Comparison of ENCODE assay signal across 8 mouse cellular contexts in genomic region chr19:40434042-40434869, GRCm38 (mm10).
DNase-seq lines count a peak whose midpoint lies in the region; ATAC-seq and TF ChIP-seq lines count a peak whose summit lies in the region.

No protein-coding gene starts in this region.

- peak overlapping the region; percentile 86 for H3K27ac ChIP-seq in layer of hippocampus, adult 2 months
- H3K27ac ChIP-seq in embryonic facial prominence, embryonic 10.5 days (replicated peaks), result peak overlapping the region; percentile 35; the same call in 1 of the 2 replicates
- H3K27ac ChIP-seq in hindbrain, embryonic 14.5 days, result peak overlapping the region; percentile 71
- H3K27ac ChIP-seq in neural tube, embryonic 15.5 days (replicated peaks), result peak overlapping the region; percentile 72

- no peak overlapping the region for H3K4me2 ChIP-seq in hindbrain, embryonic 14.5 days (replicated peaks)
- no peak overlapping the region for H3K4me2 ChIP-seq in neural tube, embryonic 15.5 days

- no peaks in the 10 kb centered on the region for H3K36me3 ChIP-seq in embryonic facial prominence, embryonic 10.5 days (replicated peaks)
- no peaks in the 10 kb centered on the region for H3K36me3 ChIP-seq in hindbrain, embryonic 14.5 days (replicated peaks; ENCODE audit: control insufficient read depth, insufficient read depth)
- no peaks in the 10 kb centered on the region for H3K36me3 ChIP-seq in neural tube, embryonic 15.5 days

- no peak overlapping the region for H3K9ac ChIP-seq in hindbrain, embryonic 14.5 days
- H3K9ac ChIP-seq in neural tube, embryonic 15.5 days (replicated peaks), result no peak overlapping the region

- no peaks in the 10 kb centered on the region for H3K27me3 ChIP-seq in embryonic facial prominence, embryonic 10.5 days (replicated peaks; ENCODE audit: low read depth, poor library complexity, severe bottlenecking)
- no peaks in the 10 kb centered on the region for H3K27me3 ChIP-seq in hindbrain, embryonic 14.5 days (ENCODE audit: control insufficient read depth, insufficient read depth, low read length)
- no peaks in the 10 kb centered on the region for H3K27me3 ChIP-seq in neural tube, embryonic 15.5 days (replicated peaks)

- H3K9me3 ChIP-seq in embryonic facial prominence, embryonic 10.5 days, result no peaks in the 10 kb centered on the region
- H3K9me3 ChIP-seq in hindbrain, embryonic 14.5 days (ENCODE audit: control insufficient read depth, low read length), result no peaks in the 10 kb centered on the region
- H3K9me3 ChIP-seq in neural tube, embryonic 15.5 days (replicated peaks), result no peaks in the 10 kb centered on the region

- ATAC-seq in hindbrain, embryonic 14.5 days (ENCODE audit: low FRiP score), result peak; percentile 88
- ATAC-seq in neural tube, embryonic 15.5 days (ENCODE audit: low FRiP score), result peak; percentile 85
- ATAC-seq in cerebellum, adult (ENCODE audit: insufficient number of reproducible peaks, low FRiP score, low TSS enrichment), result no peak

- 84% methylated on average over 10 of the region's 10 CpGs for WGBS in embryonic facial prominence, embryonic 10.5 days
- 49% methylated on average over 10 of the region's 10 CpGs for WGBS in hindbrain, embryonic 14.5 days
- whole genome bisulfite sequencing in neural tube, embryonic 15.5 days, result 34% methylated on average over 10 of the region's 10 CpGs

- peak; percentile 42 to 66 for DNase-seq in layer of hippocampus, adult 2 months (ENCODE audit: low spot score in 2 of 2)
- no peak for DNase-seq in layer of hippocampus, adult 9-10 months (ENCODE audit: low spot score)
- no peak for DNase-seq in embryonic facial prominence, embryonic 10.5 days (ENCODE audit: low spot score)
- DNase-seq in hindbrain, embryonic 14.5 days (ENCODE audit: low spot score), result peak; percentile 65
- no peak for DNase-seq in ovary, postnatal 36 days (ENCODE audit: low spot score)
- DNase-seq in thymus, postnatal 10 days (ENCODE audit: low spot score in 2 of 2), result no peak

- no peak overlapping the region; the same call in 1 of the 2 replicates for H3K4me3 ChIP-seq in layer of hippocampus, adult 2 months
- H3K4me3 ChIP-seq in embryonic facial prominence, embryonic 10.5 days, result no peak overlapping the region
- no peak overlapping the region for H3K4me3 ChIP-seq in hindbrain, embryonic 14.5 days (replicated peaks; ENCODE audit: low read length)
- H3K4me3 ChIP-seq in neural tube, embryonic 15.5 days (replicated peaks), result no peak overlapping the region

- H3K4me1 ChIP-seq in embryonic facial prominence, embryonic 10.5 days, result peaks cover 14% of the 10 kb centered on the region
- peaks cover 24% of the 10 kb centered on the region for H3K4me1 ChIP-seq in hindbrain, embryonic 14.5 days (replicated peaks; ENCODE audit: control insufficient read depth, insufficient read depth, low read length)
- peaks cover 36% of the 10 kb centered on the region for H3K4me1 ChIP-seq in neural tube, embryonic 15.5 days

- TF ChIP-seq CTCF in layer of hippocampus, adult 2 months (conservative IDR thresholded peaks at IDR 0.05), result no peak

Comparison
In these comparisons a context has a peak if more than half of its experiments do, and no peak if none do; other contexts are left out.
1. DNase-seq: peak in layer of hippocampus, adult 2 months (2 of 2) and hindbrain, embryonic 14.5 days (single experiment); none in layer of hippocampus, adult 9-10 months (single experiment), embryonic facial prominence, embryonic 10.5 days (single experiment), ovary, postnatal 36 days (single experiment) and thymus, postnatal 10 days (0 of 2).
2. H3K27ac ChIP-seq: peak in every context shown above with its lines; median percentile 86 in layer of hippocampus, adult 2 months; 72 in neural tube, embryonic 15.5 days; 71 in hindbrain, embryonic 14.5 days; 35 in embryonic facial prominence, embryonic 10.5 days.